Mouse (Mus musculus) cerebellum, adult 9-10 months (tissue): Measurements from ENCODE around the gene Gm20741.

Experiments
- DNase-seq: peaks from one replicate; pipeline ENCODE4 v3.0.0; 2022

The Gm20741 gene

DNA sequence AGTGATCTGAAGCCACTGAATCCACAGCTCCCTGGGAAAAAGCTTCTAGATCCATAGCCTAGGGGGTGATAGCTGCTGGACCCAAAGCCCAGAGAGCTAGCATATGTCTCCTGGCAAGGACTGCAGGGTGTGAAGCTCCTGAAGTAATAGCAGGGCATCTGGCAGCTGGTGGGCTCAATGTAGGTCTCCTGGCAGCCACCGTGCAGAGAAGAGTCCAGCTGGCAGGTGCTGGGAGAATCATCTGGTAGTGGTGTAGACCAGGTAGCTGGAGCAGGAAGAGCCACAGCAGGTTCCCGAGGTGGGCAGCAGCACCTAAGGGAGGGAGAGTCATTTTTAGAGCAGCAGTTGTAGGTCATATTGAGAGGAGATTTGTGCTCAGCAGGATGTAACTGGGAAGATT lies at the start of gene Gm20741:
TSS of gene Gm20741 (minus strand) at position 394 of the 400 bp plus-strand sequence.
- DNase-seq, result peak; percentile 72

DNA sequence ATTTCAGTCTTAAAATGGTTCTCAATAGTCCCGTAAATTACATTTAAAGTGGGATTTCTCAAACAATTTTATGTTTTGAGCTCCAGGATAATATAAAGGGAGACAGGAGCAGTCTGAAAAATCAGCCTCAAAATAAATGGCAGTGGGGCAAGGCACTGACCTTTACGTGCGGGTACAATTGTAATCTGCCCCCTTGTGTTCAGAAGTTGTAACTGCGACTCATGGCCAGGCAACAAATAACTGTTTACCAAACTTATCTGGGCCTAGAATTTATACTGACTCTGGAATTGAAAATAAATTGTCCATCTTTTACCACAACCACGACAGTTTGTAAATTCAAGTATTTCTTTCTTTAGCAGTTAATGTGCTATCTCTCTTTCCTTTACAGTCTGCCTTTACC lies 39.4 kb upstream of the Gm20741 start:
- DNase-seq, result peak; percentile 1

DNA sequence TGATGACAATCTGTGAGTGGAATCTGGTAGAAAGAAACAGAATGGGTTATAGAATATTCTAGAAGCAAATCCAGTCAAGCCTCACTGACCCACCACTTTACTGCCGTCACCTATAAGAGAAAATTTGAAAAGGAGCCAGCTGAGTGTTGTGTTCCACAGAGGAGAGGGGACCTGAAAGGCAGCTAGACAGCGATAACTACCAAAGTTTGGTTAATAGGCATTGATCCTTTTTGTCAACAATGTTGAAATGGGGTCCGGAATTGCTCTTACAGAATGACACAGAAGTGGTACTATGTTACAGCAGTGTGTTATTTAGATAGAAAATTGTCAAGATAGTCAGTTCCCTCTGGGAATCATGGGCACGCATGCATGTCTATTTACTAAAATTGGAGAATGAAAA lies 36.5 kb upstream of the Gm20741 start:
- DNase-seq, result no peak

DNA sequence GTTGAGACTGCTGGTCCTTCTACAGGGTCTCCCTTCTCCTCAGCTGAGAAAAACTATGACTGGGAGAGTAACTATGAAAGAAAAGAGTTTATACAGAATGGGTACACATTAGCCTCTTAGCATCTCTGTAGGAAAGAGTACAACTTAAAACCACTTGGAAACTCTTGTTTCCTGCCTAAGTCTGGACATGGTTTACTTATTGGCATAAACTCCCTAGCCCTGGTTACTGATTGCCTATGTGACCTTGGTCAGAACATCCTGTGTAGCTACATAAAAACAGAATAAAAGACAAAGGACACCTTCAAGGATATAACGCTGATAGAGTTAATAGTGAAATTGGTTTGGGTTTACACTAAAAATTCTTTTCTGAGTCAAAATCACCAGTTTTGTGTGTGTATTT lies 35.3 kb upstream of the Gm20741 start:
- DNase-seq, result no peak

DNA sequence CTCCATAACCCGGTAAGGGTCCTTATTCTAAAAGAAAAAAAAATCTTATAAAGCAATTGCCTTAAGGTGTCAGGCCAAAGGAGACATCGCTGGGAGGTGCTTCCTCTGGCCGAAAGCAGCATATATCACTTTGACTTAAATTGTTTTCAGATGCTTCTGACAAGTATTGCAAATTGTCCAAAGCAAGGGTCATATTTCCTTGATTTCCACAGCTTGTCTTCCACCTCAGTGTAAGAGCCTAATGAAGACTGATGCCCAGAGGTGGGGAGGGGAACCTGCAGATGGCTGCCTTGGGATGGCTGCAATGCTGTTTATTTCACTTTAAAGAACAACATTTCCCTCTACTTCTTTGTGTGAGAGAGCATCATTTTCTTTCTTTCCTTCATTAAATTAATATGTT lies 15.0 kb upstream of the Gm20741 start:
- no peak for DNase-seq

DNA sequence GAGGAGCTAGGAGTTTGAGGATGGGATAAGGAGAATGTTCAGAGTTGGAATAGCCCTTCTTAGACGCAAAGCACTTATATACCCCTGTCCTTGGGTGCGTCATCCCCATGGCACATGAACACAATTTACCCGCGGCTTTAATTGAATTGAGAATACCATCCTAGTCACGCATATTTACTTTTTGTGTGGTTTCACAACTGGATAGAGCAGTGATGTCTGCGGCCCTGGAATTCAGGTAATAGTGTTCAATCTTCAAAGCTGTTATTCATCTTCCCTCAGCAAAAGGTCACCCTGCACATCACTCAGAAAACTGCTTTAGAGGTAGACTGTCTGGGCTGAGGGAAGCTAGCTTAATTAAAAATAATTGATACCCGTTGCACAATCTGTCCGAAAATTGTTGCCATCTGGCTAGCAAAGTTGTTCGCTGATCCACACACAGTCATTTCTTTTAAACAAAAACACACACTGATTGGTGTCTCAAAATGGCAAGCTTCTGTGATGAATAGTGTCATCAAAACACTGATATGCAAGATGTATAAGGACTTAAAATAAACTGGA lies 14.2 kb upstream of the Gm20741 start, which contains the start of gene Krtap14:
TSS of gene Krtap14 (minus strand) at position 51 of the 558 bp plus-strand sequence.
- no peak for DNase-seq

DNA sequence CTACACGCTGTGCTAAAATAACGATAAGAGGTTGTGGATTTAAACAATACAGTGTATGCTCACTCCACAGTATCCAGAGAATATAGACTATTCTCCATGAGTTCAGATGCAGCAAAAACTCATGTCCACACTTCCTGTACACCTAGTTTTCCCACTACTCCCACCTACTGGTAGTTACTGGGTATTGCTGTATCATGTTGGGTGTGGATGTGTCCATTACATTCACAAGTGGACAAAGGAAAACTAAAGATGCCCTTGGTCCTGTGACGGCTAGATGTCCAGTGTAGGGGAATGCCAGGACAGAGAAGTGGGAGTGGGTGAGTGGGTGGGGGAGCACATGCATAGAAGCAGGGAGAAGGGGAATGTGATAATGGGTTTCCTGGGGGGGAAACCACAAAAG lies 11.7 kb upstream of the Gm20741 start:
- peak; percentile 22 for DNase-seq

DNA sequence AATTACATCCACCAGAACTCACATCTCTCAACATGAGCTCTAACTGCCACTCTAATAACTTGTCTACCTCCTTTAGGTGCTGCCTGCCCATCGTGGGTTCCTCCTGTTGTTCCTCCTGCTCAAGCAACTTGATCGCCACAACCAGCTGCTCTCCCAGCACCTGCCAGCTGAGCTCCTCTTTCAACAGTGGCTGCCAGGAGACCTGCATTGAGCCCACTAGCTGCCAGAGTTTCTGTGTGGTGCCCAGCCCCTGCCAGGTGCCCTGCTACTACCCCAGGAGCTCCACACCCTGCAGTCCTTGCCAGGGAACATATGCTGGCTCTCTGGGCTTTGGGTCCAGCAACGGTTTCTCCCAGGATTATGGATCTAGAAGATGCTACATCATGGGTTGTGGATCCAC lies 8.0 kb upstream of the Gm20741 start, which contains the start of gene Krtap15:
TSS of gene Krtap15 (plus strand) at position 150 of the 400 bp plus-strand sequence.
- DNase-seq, result no peak

DNA sequence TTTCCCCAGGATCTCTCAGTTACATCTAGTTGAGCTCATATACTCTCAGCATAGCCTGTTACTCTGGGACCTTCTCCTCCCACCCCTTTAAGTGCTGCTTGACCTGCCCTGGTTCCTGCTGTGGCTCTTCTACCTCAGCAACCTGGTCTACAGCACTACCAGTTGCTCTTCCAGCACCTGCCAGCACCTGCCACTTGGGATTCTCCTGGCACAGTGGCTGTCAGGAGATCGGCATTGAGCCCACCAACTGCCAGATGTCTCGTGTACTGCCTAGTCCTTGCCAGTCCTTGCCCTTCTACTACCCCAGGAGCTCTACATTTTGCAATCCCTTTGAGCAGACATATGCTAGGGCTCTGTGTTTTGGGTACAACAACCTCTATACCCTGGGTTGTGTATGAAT lies 25.2 kb downstream of the Gm20741 start:
- DNase-seq, result no peak

DNA sequence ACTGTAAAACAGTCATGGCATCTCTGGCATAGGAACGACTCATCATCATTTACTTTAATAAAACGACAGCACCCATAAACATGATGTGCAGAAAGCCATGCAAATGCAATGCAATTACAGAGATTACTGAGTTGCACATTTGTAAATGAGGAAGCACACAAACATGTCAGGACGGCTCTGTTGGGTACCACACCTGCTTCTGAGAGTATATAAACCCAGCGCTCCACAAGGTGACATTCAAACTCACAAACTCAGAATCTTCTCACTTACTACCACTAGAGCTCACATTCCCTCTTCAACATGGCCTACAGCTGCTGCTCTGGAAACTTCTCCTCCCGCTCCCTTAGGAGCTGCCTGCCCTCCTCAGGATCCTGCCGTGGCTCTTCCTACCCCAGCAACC lies 34.4 kb downstream of the Gm20741 start, which contains the start of gene Gm5965:
TSS of gene Gm5965 (plus strand) at position 301 of the 400 bp plus-strand sequence.
- DNase-seq, result no peak

DNA sequence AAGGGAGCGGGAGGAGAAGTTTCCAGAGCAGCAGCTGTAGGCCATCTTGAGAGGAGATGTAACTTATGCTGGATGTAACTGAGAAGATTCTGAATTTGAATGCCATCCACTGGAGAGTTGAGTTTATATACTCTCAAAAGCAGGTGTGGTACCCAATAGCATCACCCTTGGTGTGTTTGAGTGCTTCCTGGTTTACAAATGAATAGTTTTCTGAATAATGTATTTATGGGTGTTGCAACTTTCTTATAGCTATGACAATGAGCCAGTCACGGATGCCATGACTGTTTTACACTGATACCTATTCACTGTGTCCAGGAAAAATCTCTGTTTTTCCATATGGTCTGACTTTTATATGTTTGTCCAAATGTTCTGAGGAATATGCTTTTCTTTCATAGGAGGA lies 37.9 kb downstream of the Gm20741 start, which contains the start of gene 2310057N15Rik:
TSS of gene 2310057N15Rik (minus strand) at position 101 of the 400 bp plus-strand sequence.
- DNase-seq, result no peak
